Mouse (Mus musculus) lung, adult 2 months (tissue): ENCODE results near the gene Nhlh2. TPM values are rescaled to one million over a fixed set of nuclear protein-coding genes. Genes with fewer than 3 reads are reported as not detected.

Experiments
- DNase-seq: peaks from one replicate; pipeline ENCODE4 v3.0.0; 2022
- H3K4me1 ChIP-seq: fragments of 200-500 bp; 2 replicates; pipeline ENCODE4 v1.6.1; 2011; ENCODE audit warnings: low read length; ENCODE audit not compliant: control insufficient read depth, insufficient read depth
- H3K4me3 ChIP-seq: fragments of 200-500 bp; replicated peaks from 2 replicates; pipeline ENCODE3; 2011; ENCODE audit warnings: low read depth, mild to moderate bottlenecking, control low read depth, low read length; ENCODE audit errors: extremely low read depth
- CTCF ChIP-seq: fragments of 200-500 bp; IDR thresholded peaks from 2 replicates; pipeline ENCODE4 v1.5.1; 2011; ENCODE audit warnings: mild to moderate bottlenecking, low read length, control low read depth; ENCODE audit not compliant: insufficient read depth
- POLR2A ChIP-seq: fragments of 200-500 bp; IDR thresholded peaks from 2 replicates; pipeline ENCODE4 v1.6.1; 2011; ENCODE audit warnings: low read depth, mild to moderate bottlenecking, control low read depth, low read length, borderline replicate concordance; ENCODE audit errors: extremely low read depth
- WGBS: fragments of 180-500 bp; shearing (Covaris S2); methylation state at CpG from one replicate; pipeline ENCODE4 v1.1.7; 2018; 5-methylcytosine and 5-hydroxymethylcytosine counted together
- polyA plus RNA-seq: library from polyadenylated mRNA; depleted of rRNA; stranded (reverse); fragments of >200 nt; gene quantifications from 2 replicates; pipeline ENCODE4 v1.2.3, GENCODE M21; 2012

The Nhlh2 gene
- polyA plus RNA-seq, 1 experiment: not detected

DNA sequence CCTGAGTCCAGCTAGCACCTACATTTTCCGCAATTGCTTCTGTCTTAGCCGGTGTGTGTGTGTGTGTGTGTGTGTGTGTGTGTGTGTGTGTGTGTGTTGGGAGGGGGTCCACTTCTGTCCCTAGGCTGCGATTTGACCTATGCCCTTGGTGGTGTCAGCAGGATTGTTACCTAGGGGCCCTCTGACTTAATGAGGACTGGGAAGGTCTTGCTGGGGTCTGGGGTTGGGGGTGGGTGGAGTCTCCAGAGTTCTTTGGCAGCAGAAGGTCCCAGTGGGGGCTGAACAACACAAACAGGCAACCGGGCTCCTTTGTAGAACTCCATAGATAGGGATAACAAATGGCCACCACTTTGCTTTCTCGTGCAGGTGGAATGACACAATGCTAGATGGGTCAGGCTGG, 14.0 kb downstream of the Nhlh2 start:
- DNase-seq: no peak
- Histone ChIP-seq H3K4me3 (no peak overlapping the region), H3K4me1 (no peaks in the 10 kb centered on the region)
- 13% methylated on average over 5 of the region's 5 CpGs for WGBS
- TF ChIP-seq CTCF (no peak), POLR2A (no peak)

DNA sequence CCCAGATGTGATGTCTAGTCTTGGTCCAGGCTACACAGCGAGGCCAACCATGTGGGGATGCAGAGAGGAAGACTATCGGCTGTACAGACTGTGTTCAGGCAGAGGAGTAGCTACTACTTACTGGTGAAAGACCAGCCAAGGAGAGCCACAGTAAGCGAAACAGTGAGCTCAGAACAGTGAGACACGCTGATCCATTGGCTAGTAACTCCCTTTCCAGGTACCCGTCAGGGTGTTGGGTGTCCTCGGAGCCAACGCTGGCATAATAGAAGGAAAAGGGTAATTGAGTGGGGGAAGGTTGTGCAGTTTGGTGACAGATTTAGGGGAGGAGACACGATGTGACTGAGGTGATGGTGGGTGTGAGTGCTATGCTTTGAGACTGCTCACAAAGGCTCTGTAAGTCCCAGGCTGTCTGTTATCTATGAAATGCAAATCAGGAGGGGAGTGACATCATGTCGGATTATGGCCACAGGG, 15.1 kb downstream of the Nhlh2 start:
- no peaks in the 10 kb centered on the region for H3K4me1 ChIP-seq
- WGBS: 48% methylated on average over 9 of the region's 9 CpGs
- no peak for DNase-seq
- no peak overlapping the region for H3K4me3 ChIP-seq
- TF ChIP-seq POLR2A (no peak), CTCF (no peak)

DNA sequence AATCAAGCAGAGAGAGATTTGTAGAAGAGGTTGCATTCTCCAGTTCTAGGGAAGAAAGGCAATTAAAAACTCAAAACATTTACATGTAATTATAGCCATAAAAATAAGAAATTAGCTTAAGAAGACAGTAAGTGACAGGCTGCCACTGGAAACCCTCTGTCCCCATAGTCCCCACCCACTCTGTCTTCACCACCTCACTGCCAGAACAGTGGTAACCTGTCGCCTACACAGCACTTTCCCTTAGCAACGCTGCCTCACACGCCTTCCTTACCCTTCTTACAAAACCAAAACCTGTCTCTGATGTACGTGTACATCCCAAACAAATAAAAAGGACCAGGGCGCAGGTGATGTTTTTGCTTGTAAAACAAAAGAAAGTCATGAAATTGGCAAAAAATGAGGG, 15.8 kb downstream of the Nhlh2 start:
- TF ChIP-seq POLR2A (no peak), CTCF (no peak)
- 66% methylated on average over 5 of the region's 5 CpGs for WGBS
- no peak for DNase-seq
- no peak overlapping the region for H3K4me3 ChIP-seq
- no peaks in the 10 kb centered on the region for H3K4me1 ChIP-seq

DNA sequence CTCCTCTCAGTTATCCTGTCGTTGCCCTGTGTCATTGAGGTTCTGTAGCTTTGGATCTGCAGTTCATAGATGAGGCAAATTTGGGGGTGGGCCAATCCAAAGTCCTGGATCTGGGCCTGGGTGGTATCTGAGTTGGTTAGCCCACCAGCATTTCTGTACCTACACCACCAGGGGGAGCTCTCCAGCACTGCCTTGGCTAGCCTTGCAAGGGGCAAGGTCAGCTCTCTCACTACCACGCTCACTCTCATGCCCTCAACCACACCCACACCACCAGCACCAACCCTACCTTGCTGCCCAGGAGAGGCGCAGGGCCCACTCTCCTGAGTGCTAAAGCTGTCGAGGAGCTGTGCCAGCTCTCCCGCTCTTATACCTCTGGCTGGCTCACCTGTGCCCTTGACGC, 18.0 kb downstream of the Nhlh2 start:
- Histone ChIP-seq H3K4me3 (no peak overlapping the region), H3K4me1 (no peaks in the 10 kb centered on the region)
- DNase-seq: no peak
- peak; percentile 81 for TF ChIP-seq CTCF
- TF ChIP-seq POLR2A: no peak
- WGBS: 54% methylated on average over 6 of the region's 6 CpGs

DNA sequence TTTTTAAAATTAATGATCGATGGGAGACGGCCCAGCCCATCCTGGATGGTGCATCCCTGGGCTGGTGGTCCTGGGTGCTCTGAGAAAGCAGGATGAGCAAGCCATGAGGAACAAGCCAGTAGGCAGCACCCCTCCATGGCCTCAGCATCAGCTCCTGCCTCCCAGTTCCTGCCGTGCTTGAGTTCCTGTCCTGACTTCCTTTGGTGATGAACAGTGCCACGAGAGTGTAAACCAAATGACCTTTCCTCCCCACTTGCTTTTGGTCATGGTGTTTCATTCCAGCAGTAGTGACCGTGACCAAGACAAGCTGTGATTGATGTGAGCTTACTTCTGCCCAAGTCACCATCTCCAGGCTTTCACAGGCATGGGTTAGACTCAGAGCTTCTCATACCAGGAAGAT, 27.9 kb downstream of the Nhlh2 start:
- Histone ChIP-seq H3K4me1 (no peaks in the 10 kb centered on the region), H3K4me3 (no peak overlapping the region)
- no peak for DNase-seq
- 80% methylated on average over 5 of the region's 5 CpGs for WGBS
- TF ChIP-seq POLR2A (no peak), CTCF (no peak)

DNA sequence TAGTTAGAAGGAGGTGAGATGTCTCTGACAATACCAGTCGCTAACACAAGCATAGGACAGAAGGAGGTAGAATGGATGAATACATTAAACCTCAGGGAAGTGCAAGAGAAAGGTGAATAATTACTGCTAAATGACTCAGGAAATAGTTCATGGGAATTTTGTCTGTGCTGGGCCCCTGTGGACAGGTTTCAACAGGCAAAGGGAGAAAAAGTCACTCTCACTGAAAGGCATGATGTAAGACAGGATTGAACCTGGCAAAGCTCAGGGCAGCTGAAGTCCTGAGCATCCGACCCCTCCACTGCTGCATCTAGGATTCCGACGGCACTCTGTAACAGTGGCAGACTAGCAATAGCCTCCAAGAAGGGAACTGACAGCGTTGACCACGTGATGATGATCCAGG, 28.7 kb downstream of the Nhlh2 start:
- no peak for TF ChIP-seq CTCF
- no peak for TF ChIP-seq POLR2A
- Histone ChIP-seq H3K4me3 (no peak overlapping the region), H3K4me1 (no peaks in the 10 kb centered on the region)
- no peak for DNase-seq
- WGBS: 73% methylated on average over 6 of the region's 6 CpGs

- 78% methylated on average over 4 of the region's 4 CpGs for WGBS
- TF ChIP-seq POLR2A: no peak
- no peak for TF ChIP-seq CTCF
- no peak for DNase-seq
- Histone ChIP-seq H3K4me3 (no peak overlapping the region), H3K4me1 (no peaks in the 10 kb centered on the region)
Measured at GRCm38 (mm10) chr3:102041632-102042031, 31.8 kb downstream of the Nhlh2 start.

DNA sequence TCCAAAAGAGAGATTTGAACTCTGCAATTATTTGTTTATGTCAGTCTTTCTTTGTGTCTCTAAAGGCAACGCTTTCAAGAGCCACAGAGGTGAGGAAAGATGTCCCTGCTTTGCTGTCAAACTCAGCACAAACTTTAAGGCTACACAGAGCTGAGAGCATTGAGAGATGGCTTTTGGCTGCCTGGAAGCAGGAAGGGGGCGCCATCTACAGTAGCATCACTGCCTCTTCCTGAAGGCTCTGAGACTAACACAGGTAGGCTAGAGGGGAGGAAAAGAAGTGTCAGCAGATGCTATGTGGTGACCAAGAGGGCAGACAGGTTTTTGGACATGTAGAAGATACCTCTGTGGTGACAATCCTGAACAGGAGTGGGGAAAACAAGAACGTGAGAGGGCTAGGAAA, 35.2 kb downstream of the Nhlh2 start:
- 29% methylated on average over 3 of the region's 3 CpGs for WGBS
- Histone ChIP-seq H3K4me3 (no peak overlapping the region), H3K4me1 (no peaks in the 10 kb centered on the region)
- DNase-seq: no peak
- TF ChIP-seq CTCF (peak; percentile 18; the same call in 1 of the 2 replicates), POLR2A (no peak)

DNA sequence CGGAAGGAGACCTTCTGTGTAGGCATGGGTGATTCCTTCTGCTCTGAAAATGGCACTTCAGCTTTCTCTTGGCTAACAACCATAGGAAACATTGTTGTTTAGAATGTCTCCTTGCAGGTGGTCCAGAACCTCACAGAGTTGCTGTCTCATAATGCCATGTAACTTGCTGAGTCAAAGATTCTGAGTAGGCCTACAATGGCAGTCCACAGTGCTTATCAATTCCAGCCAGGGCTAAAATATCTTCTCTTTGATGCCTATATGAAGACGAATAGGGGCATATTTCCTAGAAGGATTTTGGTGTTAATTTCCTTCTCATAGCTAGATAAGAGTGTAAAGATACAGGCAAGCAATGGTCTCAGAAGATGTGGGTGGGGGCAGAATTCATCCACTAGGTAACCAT, 37.7 kb downstream of the Nhlh2 start:
- Histone ChIP-seq H3K4me3 (no peak overlapping the region), H3K4me1 (no peaks in the 10 kb centered on the region)
- DNase-seq: no peak
- no peak for TF ChIP-seq CTCF
- no peak for TF ChIP-seq POLR2A
- 87% methylated on average over 2 of the region's 2 CpGs for WGBS

- Histone ChIP-seq H3K4me3 (no peak overlapping the region), H3K4me1 (no peaks in the 10 kb centered on the region)
- no peak for TF ChIP-seq CTCF
- no peak for TF ChIP-seq POLR2A
- 79% methylated on average over 14 of the region's 14 CpGs for WGBS
- DNase-seq: no peak
Measured at GRCm38 (mm10) chr3:102049207-102050104, 39.6 kb downstream of the Nhlh2 start.
